Mouse (Mus musculus) olfactory bulb, adult 2 months (tissue): Measurements from ENCODE around the gene Ppm1n.

Source experiments
- CTCF ChIP-seq: fragments of 200-500 bp; IDR thresholded peaks from 2 replicates; pipeline ENCODE4 v1.5.1; 2012; ENCODE audit warnings: low read depth, mild to moderate bottlenecking, low read length, moderate library complexity; ENCODE audit not compliant: insufficient read depth
- POLR2A ChIP-seq: fragments of 200-500 bp; IDR thresholded peaks from 2 replicates; pipeline ENCODE4 v1.6.1; 2012; ENCODE audit warnings: mild to moderate bottlenecking, low read depth, low read length, moderate library complexity; ENCODE audit not compliant: insufficient read depth

- TF ChIP-seq POLR2A (no peak), CTCF (no peak)
Measured at GRCm38 (mm10) chr7:19306819-19307738, 27.2 kb upstream of the Ppm1n start.
